Mouse (Mus musculus): ENCODE measurements at regions not wholly inside any gene's neighbourhood (a gene's known extent, or its start where the extent isn't known, plus 50 kb on each side); places are given as distances from the start of the nearest gene placed in this dataset.
"Not testable (repeated sequence)": the region's sequence is repeated elsewhere in the genome, so short reads cannot be mapped to it uniquely, and the experiment has no call there.

- no peak for ATAC-seq (ENCODE audit: insufficient number of reproducible peaks, low FRiP score, low TSS enrichment)
Measured at GRCm38 (mm10) chr6:7120136-7120535, 164.3 kb downstream of the Sdhaf3 start.

DNA sequence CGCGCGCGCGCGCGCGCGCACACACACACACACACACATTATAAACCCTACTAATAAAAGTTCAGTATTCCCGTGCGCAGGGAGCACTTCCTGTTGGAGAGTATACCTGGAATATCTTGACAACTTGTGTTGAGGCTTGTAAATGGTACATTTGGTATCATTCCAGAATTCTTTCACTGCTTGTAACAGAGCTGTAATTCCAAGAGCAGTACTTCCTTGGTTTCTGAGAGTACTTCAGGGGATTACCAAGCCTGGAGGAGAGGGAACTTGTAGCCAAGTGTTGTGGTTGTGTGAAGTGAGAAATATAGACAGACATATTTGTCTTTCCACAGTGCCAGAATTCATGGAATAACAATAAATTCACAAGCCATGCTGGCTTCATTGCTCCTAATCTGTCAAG lies 177.2 kb downstream of the Sdhaf3 start:
- no peak for ATAC-seq (ENCODE audit: insufficient number of reproducible peaks, low FRiP score, low TSS enrichment)

GRCm38 (mm10) chr6:7134062-7134461 lies 178.3 kb downstream of the Sdhaf3 start:
- ATAC-seq (ENCODE audit: insufficient number of reproducible peaks, low FRiP score, low TSS enrichment) = no peak

GRCm38 (mm10) chr6:7134888-7135287 lies 179.1 kb downstream of the Sdhaf3 start:
- ATAC-seq (ENCODE audit: insufficient number of reproducible peaks, low FRiP score, low TSS enrichment) = no peak

DNA sequence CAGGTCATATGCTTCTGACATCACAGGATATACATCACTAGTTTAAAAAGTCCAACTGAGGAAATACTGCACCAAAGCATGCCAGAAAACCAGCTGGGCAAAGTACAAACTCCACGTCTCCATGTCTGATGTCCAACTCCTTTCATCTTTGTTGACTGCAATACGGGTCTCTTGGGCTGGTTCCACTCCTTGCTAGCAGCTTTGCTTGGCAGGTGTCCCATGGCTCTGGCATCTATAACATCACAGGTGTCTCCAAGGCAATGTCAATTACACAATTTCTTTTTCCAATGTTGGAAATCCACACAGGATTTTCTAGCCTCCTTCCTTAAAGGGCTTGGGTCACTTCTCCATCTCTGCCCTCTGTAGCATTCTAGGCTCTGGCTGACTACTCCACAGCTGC lies 225.9 kb downstream of the Sdhaf3 start:
- no peak for ATAC-seq (ENCODE audit: insufficient number of reproducible peaks, low FRiP score, low TSS enrichment)

GRCm38 (mm10) chr6:7199046-7199599 lies 243.3 kb downstream of the Sdhaf3 start:
- no peak for ATAC-seq (ENCODE audit: insufficient number of reproducible peaks, low FRiP score, low TSS enrichment)

GRCm38 (mm10) chr6:7215880-7216279 lies 260.1 kb downstream of the Sdhaf3 start:
- no peak for ATAC-seq (ENCODE audit: insufficient number of reproducible peaks, low FRiP score, low TSS enrichment)

DNA sequence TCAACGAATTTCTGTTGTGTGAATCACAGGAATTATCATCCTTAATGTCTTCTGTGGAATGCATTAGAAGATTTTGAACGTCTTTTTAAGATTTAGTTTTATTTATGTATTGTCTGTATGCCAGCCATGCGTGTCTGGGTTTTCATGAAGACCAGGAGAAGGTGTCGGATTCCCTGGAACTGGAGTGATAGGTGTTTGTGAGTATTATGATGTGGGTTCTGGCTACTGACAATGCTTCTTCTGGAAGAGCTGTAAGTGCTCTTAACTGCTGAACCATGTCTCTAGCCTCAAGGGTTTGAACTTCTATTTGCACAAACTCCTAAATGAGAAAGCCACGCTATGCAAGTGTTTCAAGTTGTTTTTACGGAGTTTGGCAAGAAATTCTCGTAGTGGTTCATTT lies 296.5 kb downstream of the Sdhaf3 start:
- no peak for ATAC-seq (ENCODE audit: insufficient number of reproducible peaks, low FRiP score, low TSS enrichment)

- no peak for ATAC-seq (ENCODE audit: insufficient number of reproducible peaks, low FRiP score, low TSS enrichment)
Measured at GRCm38 (mm10) chr6:7277431-7277830, 277.2 kb upstream of the Tac1 start.

GRCm38 (mm10) chr6:7306956-7307355 lies 247.7 kb upstream of the Tac1 start:
- no peak for ATAC-seq (ENCODE audit: insufficient number of reproducible peaks, low FRiP score, low TSS enrichment)

DNA sequence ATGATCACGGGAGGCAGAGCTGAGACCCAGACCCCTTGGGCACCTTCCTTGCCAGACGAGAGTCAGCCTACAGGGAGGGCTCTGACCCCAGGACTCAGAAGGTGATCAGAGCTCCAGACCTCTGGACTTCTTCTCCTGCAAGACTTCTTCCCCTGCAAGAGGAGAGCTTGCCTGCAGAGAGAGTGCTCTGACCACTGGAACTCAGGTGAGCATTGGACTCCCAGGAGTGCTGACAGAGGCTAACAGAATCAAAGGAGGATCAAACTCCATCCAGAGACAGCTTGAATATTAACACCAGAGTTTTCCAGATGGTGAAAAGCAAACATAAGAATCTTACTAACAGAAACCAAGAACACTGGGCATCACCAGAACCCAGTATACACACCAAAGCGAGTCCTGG lies 241.2 kb upstream of the Tac1 start:
- ATAC-seq (ENCODE audit: insufficient number of reproducible peaks, low FRiP score, low TSS enrichment) = no peak

DNA sequence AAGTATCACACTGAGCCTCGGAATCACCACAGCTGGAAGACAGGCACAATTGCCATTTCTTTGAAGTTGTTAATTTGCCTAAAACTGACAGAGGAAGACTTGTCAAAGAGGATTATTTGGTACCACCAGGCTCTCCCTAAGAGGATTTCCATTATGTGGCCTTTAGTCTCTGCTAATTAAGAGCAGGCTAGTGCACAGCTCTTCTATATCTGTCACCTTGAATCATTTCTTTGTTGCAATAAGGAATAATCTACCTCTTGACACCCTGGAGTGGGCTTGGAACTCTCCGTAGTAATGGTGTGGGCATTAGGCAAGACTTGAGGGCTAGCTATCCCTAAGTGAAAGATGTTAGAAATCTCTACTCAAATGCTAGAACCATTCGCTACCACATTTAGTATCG lies 227.7 kb upstream of the Tac1 start:
- no peak for ATAC-seq (ENCODE audit: insufficient number of reproducible peaks, low FRiP score, low TSS enrichment)

DNA sequence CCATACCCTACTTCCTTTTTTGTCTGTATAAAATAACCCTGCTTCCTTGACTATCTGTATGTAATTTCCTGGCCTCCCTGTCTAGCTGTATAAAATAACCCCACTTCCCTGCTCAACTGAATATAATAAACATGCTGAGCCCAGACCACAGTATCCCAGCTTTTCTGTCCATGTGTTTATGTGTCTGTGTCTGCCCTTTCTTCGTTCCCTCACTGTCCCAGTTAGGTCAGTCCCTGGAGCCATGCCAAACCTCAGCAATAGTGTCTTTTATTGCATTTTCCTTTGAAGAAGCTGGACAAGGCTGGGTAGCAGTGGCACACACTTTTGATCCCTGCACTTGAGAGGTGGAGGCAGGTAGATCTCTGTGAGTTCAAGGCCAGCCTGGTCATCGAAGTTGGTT lies 198.0 kb upstream of the Tac1 start:
- no peak for ATAC-seq (ENCODE audit: insufficient number of reproducible peaks, low FRiP score, low TSS enrichment)

DNA sequence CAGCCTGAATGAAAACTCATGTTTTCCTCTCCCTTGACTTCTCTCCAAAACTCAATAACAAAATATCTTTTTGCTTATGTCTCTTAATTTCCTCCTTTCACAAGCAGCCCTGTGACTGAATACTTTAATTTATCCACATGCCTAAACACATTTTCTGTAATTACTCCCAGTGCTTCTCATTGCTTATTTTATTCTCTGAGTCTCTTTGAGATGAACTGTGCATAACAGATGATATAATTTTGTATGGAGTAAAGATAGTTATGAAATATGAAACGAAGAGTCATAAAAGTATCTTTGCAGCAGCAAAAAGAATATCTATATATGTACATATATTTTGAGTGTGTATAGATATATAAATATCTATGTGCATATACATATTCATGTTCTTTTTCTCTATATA lies 187.5 kb upstream of the Tac1 start:
- ATAC-seq (ENCODE audit: insufficient number of reproducible peaks, low FRiP score, low TSS enrichment) = no peak

GRCm38 (mm10) chr6:7374629-7375028 lies 180.1 kb upstream of the Tac1 start:
- no peak for ATAC-seq (ENCODE audit: insufficient number of reproducible peaks, low FRiP score, low TSS enrichment)

DNA sequence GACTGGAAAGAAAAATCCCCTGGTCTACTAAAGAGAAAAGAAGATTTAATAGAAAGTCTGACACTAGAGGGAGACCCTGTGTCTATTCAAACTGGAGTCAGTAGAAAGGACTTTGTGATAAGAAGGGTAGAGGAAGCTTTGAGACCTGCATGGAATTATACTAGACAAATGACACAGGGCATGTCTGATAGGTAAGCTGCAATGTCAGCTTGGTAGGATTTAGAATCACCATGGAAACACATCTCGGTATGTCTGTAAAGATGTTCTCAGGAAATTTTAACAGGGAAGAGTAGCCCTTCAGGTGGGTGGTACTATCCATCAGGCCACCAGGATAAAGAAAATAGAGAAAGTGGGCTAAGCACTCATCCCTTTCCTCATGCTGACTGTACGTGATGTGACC lies 178.8 kb upstream of the Tac1 start:
- no peak for ATAC-seq (ENCODE audit: insufficient number of reproducible peaks, low FRiP score, low TSS enrichment)

DNA sequence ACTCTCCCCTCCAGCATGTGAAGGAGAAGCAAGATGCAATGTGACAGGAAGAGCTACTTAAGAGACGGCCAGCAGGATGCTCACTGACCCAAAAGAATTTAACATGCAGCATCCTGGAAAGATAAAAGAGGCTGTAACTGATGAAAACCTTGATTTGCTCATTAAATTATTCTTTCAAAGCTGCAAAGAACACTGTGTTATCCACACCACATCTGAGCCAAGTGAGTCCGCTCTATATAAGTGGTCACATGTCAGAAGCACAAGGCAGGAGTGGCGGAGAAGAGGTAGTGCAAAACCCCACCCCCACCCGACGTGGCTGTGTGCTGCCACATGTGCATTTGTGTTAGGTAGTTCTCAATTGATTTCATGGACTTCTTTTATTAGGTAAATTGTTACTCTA lies 176.0 kb upstream of the Tac1 start:
- ATAC-seq (ENCODE audit: insufficient number of reproducible peaks, low FRiP score, low TSS enrichment) = no peak

GRCm38 (mm10) chr6:7424731-7425130 lies 129.9 kb upstream of the Tac1 start:
- ATAC-seq (ENCODE audit: insufficient number of reproducible peaks, low FRiP score, low TSS enrichment) = no peak

- ATAC-seq (ENCODE audit: insufficient number of reproducible peaks, low FRiP score, low TSS enrichment) = no peak
Measured at GRCm38 (mm10) chr6:7441725-7442124, 113.0 kb upstream of the Tac1 start.

DNA sequence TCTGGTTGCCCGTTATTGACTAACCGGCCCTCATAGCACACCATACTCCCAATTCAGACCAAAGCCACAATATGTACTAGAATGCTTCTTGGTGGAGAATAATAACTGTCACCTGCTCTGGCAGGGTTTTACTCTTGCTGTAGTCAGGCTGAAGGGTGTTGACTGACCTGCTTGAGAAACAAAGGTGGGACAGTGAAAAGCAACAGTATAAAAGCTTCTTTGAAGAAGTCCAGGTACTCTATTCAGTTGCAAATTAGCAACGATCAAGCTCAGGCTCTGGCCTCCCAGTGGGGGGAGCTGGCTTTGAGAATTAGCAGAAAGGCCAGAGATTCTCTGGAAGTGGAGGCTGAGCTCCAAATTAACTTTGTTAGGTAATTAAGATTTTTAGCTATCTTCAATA lies 112.4 kb upstream of the Tac1 start:
- not testable (repeated sequence) for ATAC-seq (ENCODE audit: insufficient number of reproducible peaks, low FRiP score, low TSS enrichment)

- ATAC-seq (ENCODE audit: insufficient number of reproducible peaks, low FRiP score, low TSS enrichment) = no peak
Measured at GRCm38 (mm10) chr6:7455881-7456280, 98.8 kb upstream of the Tac1 start.

- peak; percentile 91 for ATAC-seq (ENCODE audit: insufficient number of reproducible peaks, low FRiP score, low TSS enrichment)
Measured at GRCm38 (mm10) chr6:7463896-7464295, 90.8 kb upstream of the Tac1 start.

- peak; percentile 49 for ATAC-seq (ENCODE audit: insufficient number of reproducible peaks, low FRiP score, low TSS enrichment)
Measured at GRCm38 (mm10) chr6:7464346-7464745, 90.3 kb upstream of the Tac1 start.
